Mouse (Mus musculus): ENCODE data around the gene Mvp. TPM values are rescaled to one million over a fixed set of nuclear protein-coding genes. Genes with fewer than 3 reads are reported as not detected.

Mvp gene
- polyA plus RNA-seq, 1 experiment from 2014 or later, result 8.9 TPM

- ATAC-seq (ENCODE audit: low read depth), result no peak
These were observed 47.1 kb downstream of the Mvp start for GRCm38 (mm10) chr7:126967361-126967760.

GRCm38 (mm10) chr7:126965568-126965967 is 48.9 kb downstream of the Mvp start:
- WGBS (ENCODE audit: insufficient replicate concordance), result 36% methylated on average over 3 of the region's 3 CpGs

More at GRCm38 (mm10) chr7:126967361-126967760, 47.1 kb downstream of the Mvp start:
- Histone ChIP-seq H3K4me2 (ENCODE audit: low read depth, low read length) (no peak overlapping the region), H3K36me3 (ENCODE audit: control insufficient read depth, insufficient read depth) (no peaks in the 10 kb centered on the region), H3K4me3 (ENCODE audit: low read depth, low read length) (no peak overlapping the region), H3K27me3 (ENCODE audit: control insufficient read depth, insufficient read depth, low read depth, low read length) (peaks cover 8% of the 10 kb centered on the region), H3K9me3 (replicated peaks; ENCODE audit: control insufficient read depth, low read length) (no peaks in the 10 kb centered on the region), H3K9ac (ENCODE audit: low read depth, low read length) (no peak overlapping the region), H3K27ac (ENCODE audit: low read length) (no peak overlapping the region), H3K4me1 (ENCODE audit: control insufficient read depth, low read depth, low read length) (no peaks in the 10 kb centered on the region)
- WGBS (ENCODE audit: insufficient replicate concordance), result 60% methylated on average over 6 of the region's 6 CpGs

GRCm38 (mm10) chr7:126963548-126964286 is 50.7 kb downstream of the Mvp start:
- no peak; the same call in 1 of the 2 replicates for ATAC-seq (ENCODE audit: low read depth)

More at GRCm38 (mm10) chr7:126965568-126965967, 48.9 kb downstream of the Mvp start:
- no peaks in the 10 kb centered on the region for H3K36me3 ChIP-seq (ENCODE audit: control insufficient read depth, insufficient read depth)
- ATAC-seq (ENCODE audit: low read depth), result no peak
- no peaks in the 10 kb centered on the region for H3K9me3 ChIP-seq (replicated peaks; ENCODE audit: control insufficient read depth, low read length)
- H3K4me3 ChIP-seq (ENCODE audit: low read depth, low read length), result no peak overlapping the region
- H3K4me2 ChIP-seq (ENCODE audit: low read depth, low read length), result no peak overlapping the region
- no peaks in the 10 kb centered on the region for H3K4me1 ChIP-seq (ENCODE audit: control insufficient read depth, low read depth, low read length)
- H3K9ac ChIP-seq (ENCODE audit: low read depth, low read length), result no peak overlapping the region
- H3K27ac ChIP-seq (ENCODE audit: low read length), result no peak overlapping the region
- peaks cover 8% of the 10 kb centered on the region for H3K27me3 ChIP-seq (ENCODE audit: control insufficient read depth, insufficient read depth, low read depth, low read length)

GRCm38 (mm10) chr7:126961965-126962364 is 52.5 kb downstream of the Mvp start:
- no peak overlapping the region for H3K4me2 ChIP-seq (ENCODE audit: low read depth, low read length)
- 76% methylated on average over 4 of the region's 4 CpGs for WGBS (ENCODE audit: insufficient replicate concordance)

More at GRCm38 (mm10) chr7:126963548-126964286, 50.7 kb downstream of the Mvp start:
- Histone ChIP-seq H3K9ac (ENCODE audit: low read depth, low read length) (no peak overlapping the region), H3K36me3 (ENCODE audit: control insufficient read depth, insufficient read depth) (no peaks in the 10 kb centered on the region), H3K4me3 (ENCODE audit: low read depth, low read length) (no peak overlapping the region), H3K27ac (ENCODE audit: low read length) (no peak overlapping the region), H3K4me2 (ENCODE audit: low read depth, low read length) (no peak overlapping the region), H3K9me3 (replicated peaks; ENCODE audit: control insufficient read depth, low read length) (no peaks in the 10 kb centered on the region), H3K4me1 (ENCODE audit: control insufficient read depth, low read depth, low read length) (no peaks in the 10 kb centered on the region), H3K27me3 (ENCODE audit: control insufficient read depth, insufficient read depth, low read depth, low read length) (peaks cover 8% of the 10 kb centered on the region)
- WGBS (ENCODE audit: insufficient replicate concordance), result 26% methylated on average over 19 of the region's 19 CpGs

GRCm38 (mm10) chr7:126961095-126961494 is 53.3 kb downstream of the Mvp start:
- Histone ChIP-seq H3K9me3 (replicated peaks; ENCODE audit: control insufficient read depth, low read length) (no peaks in the 10 kb centered on the region), H3K4me1 (ENCODE audit: control insufficient read depth, low read depth, low read length) (no peaks in the 10 kb centered on the region), H3K36me3 (ENCODE audit: control insufficient read depth, insufficient read depth) (no peaks in the 10 kb centered on the region), H3K4me2 (ENCODE audit: low read depth, low read length) (no peak overlapping the region), H3K9ac (ENCODE audit: low read depth, low read length) (no peak overlapping the region), H3K27me3 (ENCODE audit: control insufficient read depth, insufficient read depth, low read depth, low read length) (peaks cover 8% of the 10 kb centered on the region), H3K27ac (ENCODE audit: low read length) (no peak overlapping the region), H3K4me3 (ENCODE audit: low read depth, low read length) (no peak overlapping the region)
- WGBS (ENCODE audit: insufficient replicate concordance), result 72% methylated on average over 5 of the region's 5 CpGs
- no peak for ATAC-seq (ENCODE audit: low read depth)

More at GRCm38 (mm10) chr7:126961965-126962364, 52.5 kb downstream of the Mvp start:
- no peak overlapping the region for H3K9ac ChIP-seq (ENCODE audit: low read depth, low read length)
- peaks cover 8% of the 10 kb centered on the region for H3K27me3 ChIP-seq (ENCODE audit: control insufficient read depth, insufficient read depth, low read depth, low read length)
- no peaks in the 10 kb centered on the region for H3K36me3 ChIP-seq (ENCODE audit: control insufficient read depth, insufficient read depth)
- H3K27ac ChIP-seq (ENCODE audit: low read length), result no peak overlapping the region
- no peak for ATAC-seq (ENCODE audit: low read depth)
- H3K9me3 ChIP-seq (replicated peaks; ENCODE audit: control insufficient read depth, low read length), result no peaks in the 10 kb centered on the region
- H3K4me1 ChIP-seq (ENCODE audit: control insufficient read depth, low read depth, low read length), result no peaks in the 10 kb centered on the region
- no peak overlapping the region for H3K4me3 ChIP-seq (ENCODE audit: low read depth, low read length)

GRCm38 (mm10) chr7:126959780-126960179 is 54.6 kb downstream of the Mvp start:
- H3K27me3 ChIP-seq (ENCODE audit: control insufficient read depth, insufficient read depth, low read depth, low read length), result peaks cover 8% of the 10 kb centered on the region
- no peak overlapping the region for H3K27ac ChIP-seq (ENCODE audit: low read length)
- H3K36me3 ChIP-seq (ENCODE audit: control insufficient read depth, insufficient read depth), result no peaks in the 10 kb centered on the region
- 32% methylated on average over 9 of the region's 9 CpGs for WGBS (ENCODE audit: insufficient replicate concordance)
- H3K4me2 ChIP-seq (ENCODE audit: low read depth, low read length), result no peak overlapping the region
- H3K9ac ChIP-seq (ENCODE audit: low read depth, low read length), result no peak overlapping the region
- H3K4me1 ChIP-seq (ENCODE audit: control insufficient read depth, low read depth, low read length), result no peaks in the 10 kb centered on the region
- no peaks in the 10 kb centered on the region for H3K9me3 ChIP-seq (replicated peaks; ENCODE audit: control insufficient read depth, low read length)
- no peak overlapping the region for H3K4me3 ChIP-seq (ENCODE audit: low read depth, low read length)
- no peak for ATAC-seq (ENCODE audit: low read depth)

GRCm38 (mm10) chr7:126955125-126955524 is 59.3 kb downstream of the Mvp start:
- H3K36me3 ChIP-seq (ENCODE audit: control insufficient read depth, insufficient read depth), result no peaks in the 10 kb centered on the region
- no peaks in the 10 kb centered on the region for H3K4me1 ChIP-seq (ENCODE audit: control insufficient read depth, low read depth, low read length)
- H3K27ac ChIP-seq (ENCODE audit: low read length), result no peak overlapping the region
- ATAC-seq (ENCODE audit: low read depth), result no peak
- no peak overlapping the region for H3K9ac ChIP-seq (ENCODE audit: low read depth, low read length)
- H3K27me3 ChIP-seq (ENCODE audit: control insufficient read depth, insufficient read depth, low read depth, low read length), result peaks cover 21% of the 10 kb centered on the region
- no peaks in the 10 kb centered on the region for H3K9me3 ChIP-seq (replicated peaks; ENCODE audit: control insufficient read depth, low read length)
- H3K4me2 ChIP-seq (ENCODE audit: low read depth, low read length), result no peak overlapping the region
- no peak overlapping the region for H3K4me3 ChIP-seq (ENCODE audit: low read depth, low read length)
- WGBS (ENCODE audit: insufficient replicate concordance), result 25% methylated on average over 3 of the region's 3 CpGs

- H3K27me3 ChIP-seq (ENCODE audit: control insufficient read depth, insufficient read depth, low read depth, low read length), result peaks cover 29% of the 10 kb centered on the region
These were observed 61.8 kb downstream of the Mvp start for GRCm38 (mm10) chr7:126952646-126953045.

GRCm38 (mm10) chr7:126951741-126952140 is 62.7 kb downstream of the Mvp start:
- H3K4me3 ChIP-seq (ENCODE audit: low read depth, low read length), result no peak overlapping the region
- H3K9me3 ChIP-seq (replicated peaks; ENCODE audit: control insufficient read depth, low read length), result no peaks in the 10 kb centered on the region
- ATAC-seq (ENCODE audit: low read depth), result no peak
- no peaks in the 10 kb centered on the region for H3K36me3 ChIP-seq (ENCODE audit: control insufficient read depth, insufficient read depth)
- H3K27ac ChIP-seq (ENCODE audit: low read length), result no peak overlapping the region
- no peak overlapping the region for H3K4me2 ChIP-seq (ENCODE audit: low read depth, low read length)
- H3K27me3 ChIP-seq (ENCODE audit: control insufficient read depth, insufficient read depth, low read depth, low read length), result peaks cover 29% of the 10 kb centered on the region
- 23% methylated on average over 4 of the region's 4 CpGs for WGBS (ENCODE audit: insufficient replicate concordance)
- H3K4me1 ChIP-seq (ENCODE audit: control insufficient read depth, low read depth, low read length), result peaks cover 5% of the 10 kb centered on the region
- no peak overlapping the region for H3K9ac ChIP-seq (ENCODE audit: low read depth, low read length)

More at GRCm38 (mm10) chr7:126952646-126953045, 61.8 kb downstream of the Mvp start:
- Histone ChIP-seq H3K4me2 (ENCODE audit: low read depth, low read length) (no peak overlapping the region), H3K4me1 (ENCODE audit: control insufficient read depth, low read depth, low read length) (peaks cover 5% of the 10 kb centered on the region), H3K27ac (ENCODE audit: low read length) (no peak overlapping the region), H3K9ac (ENCODE audit: low read depth, low read length) (no peak overlapping the region), H3K36me3 (ENCODE audit: control insufficient read depth, insufficient read depth) (no peaks in the 10 kb centered on the region), H3K4me3 (ENCODE audit: low read depth, low read length) (no peak overlapping the region), H3K9me3 (replicated peaks; ENCODE audit: control insufficient read depth, low read length) (no peaks in the 10 kb centered on the region)
- no peak for ATAC-seq (ENCODE audit: low read depth)
- WGBS (ENCODE audit: insufficient replicate concordance), result 0% methylated on average over 7 of the region's 8 CpGs

Data from liver, embryonic 16.5 days (tissue).